In the genomic region with DNA sequence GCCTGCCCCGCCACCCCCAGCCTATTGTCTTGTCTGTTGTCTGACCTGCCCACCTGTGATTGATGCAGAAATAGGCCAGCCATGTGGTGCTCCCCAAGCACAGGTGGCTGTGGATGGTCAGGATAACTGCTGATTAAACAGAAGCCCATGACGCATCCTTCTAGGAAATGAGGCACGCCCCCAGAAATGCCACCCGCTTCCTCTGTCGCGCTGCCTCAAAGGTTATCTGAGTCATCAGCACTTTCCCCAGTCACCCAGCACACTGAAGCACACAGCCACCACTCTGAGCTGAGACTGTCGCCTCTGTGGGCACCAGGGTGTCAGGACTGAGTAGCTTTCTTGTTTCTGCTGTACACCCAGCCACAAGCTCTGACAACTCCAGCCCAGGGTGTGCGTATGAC, we compare ENCODE assay signal across 8 mouse cellular contexts. TPM values are rescaled to one million over a fixed set of nuclear protein-coding genes. Genes with fewer than 3 reads are reported as not detected.
DNase-seq lines count a peak whose midpoint lies in the region; ATAC-seq and TF ChIP-seq lines count a peak whose summit lies in the region.

No protein-coding gene starts in this region.

- H3K27ac ChIP-seq in heart, embryonic 12.5 days (ENCODE audit: poor library complexity, severe bottlenecking), result peak overlapping the region; percentile 64
- no peak overlapping the region for H3K27ac ChIP-seq in kidney, embryonic 16.5 days (ENCODE audit: low read length)
- H3K27ac ChIP-seq in lung, embryonic 16.5 days (ENCODE audit: low read length), result peak overlapping the region; percentile 54
- H3K27ac ChIP-seq in stomach, embryonic 16.5 days (ENCODE audit: low read length), result no peak overlapping the region; the same call in 1 of the 2 replicates

- no peaks in the 10 kb centered on the region for H3K36me3 ChIP-seq in heart, embryonic 12.5 days
- peaks cover 78% of the 10 kb centered on the region for H3K36me3 ChIP-seq in G1E (replicated peaks)
- H3K36me3 ChIP-seq in kidney, embryonic 16.5 days (ENCODE audit: insufficient read depth, low read length), result no peaks in the 10 kb centered on the region
- H3K36me3 ChIP-seq in lung, embryonic 16.5 days (ENCODE audit: control insufficient read depth, insufficient read depth, low read length), result no peaks in the 10 kb centered on the region
- no peaks in the 10 kb centered on the region for H3K36me3 ChIP-seq in stomach, embryonic 16.5 days (ENCODE audit: control insufficient read depth, insufficient read depth, low read length)

- no peak overlapping the region for H3K4me3 ChIP-seq in heart, embryonic 12.5 days
- peak overlapping the region; percentile 65 for H3K4me3 ChIP-seq in G1E (ENCODE audit: low read depth, low read length)
- no peak overlapping the region for H3K4me3 ChIP-seq in kidney, embryonic 16.5 days (ENCODE audit: low read length)
- H3K4me3 ChIP-seq in lung, embryonic 16.5 days (ENCODE audit: low read length), result no peak overlapping the region
- H3K4me3 ChIP-seq in stomach, embryonic 16.5 days (replicated peaks; ENCODE audit: low read length), result no peak overlapping the region

- peak overlapping the region; percentile 41; the same call in 1 of the 2 replicates for H3K9ac ChIP-seq in heart, embryonic 12.5 days
- no peak overlapping the region for H3K9ac ChIP-seq in kidney, embryonic 16.5 days (replicated peaks; ENCODE audit: low read length)
- no peak overlapping the region for H3K9ac ChIP-seq in lung, embryonic 16.5 days (ENCODE audit: low read length)
- no peak overlapping the region for H3K9ac ChIP-seq in stomach, embryonic 16.5 days (ENCODE audit: low read length)

- no peak for DNase-seq in heart, postnatal 4 days
- peak; percentile 83 for DNase-seq in G1E (ENCODE audit: low spot score)
- peak; percentile 86 for DNase-seq in cerebellum, adult 9-11 months
- DNase-seq in embryo, embryonic 10.5 days (ENCODE audit: low spot score), result no peak

- H3K4me2 ChIP-seq in heart, embryonic 12.5 days, result peak overlapping the region; percentile 14
- no peak overlapping the region for H3K4me2 ChIP-seq in kidney, embryonic 16.5 days (replicated peaks; ENCODE audit: low read depth, low read length)
- H3K4me2 ChIP-seq in lung, embryonic 16.5 days (ENCODE audit: low read depth, low read length), result no peak overlapping the region; the same call in 1 of the 2 replicates
- H3K4me2 ChIP-seq in stomach, embryonic 16.5 days (ENCODE audit: low read depth, low read length), result no peak overlapping the region

- TF ChIP-seq CTCF in G1E (IDR thresholded peaks at IDR 0.05; ENCODE audit: low read depth, low read length), result no peak

- 37% methylated on average over 8 of the region's 8 CpGs for WGBS in heart, embryonic 12.5 days
- 62% methylated on average over 8 of the region's 8 CpGs for WGBS in kidney, embryonic 16.5 days
- WGBS in lung, embryonic 16.5 days, result 40% methylated on average over 8 of the region's 8 CpGs
- 52% methylated on average over 8 of the region's 8 CpGs for WGBS in stomach, embryonic 16.5 days

- ATAC-seq in heart, embryonic 12.5 days (ENCODE audit: insufficient number of reproducible peaks, low FRiP score), result peak; percentile 76
- ATAC-seq in G1E (ENCODE audit: extremely low read depth, insufficient number of reproducible peaks, low FRiP score, poor library complexity, severe bottlenecking), result peak; percentile 57
- ATAC-seq in kidney, embryonic 16.5 days (ENCODE audit: low FRiP score, low TSS enrichment), result peak; percentile 28; the same call in 1 of the 2 replicates
- no peak for ATAC-seq in lung, embryonic 16.5 days (ENCODE audit: low read depth)
- 0 out of 2 replicates have a peak, but pooled peaks have one; percentile 42 for ATAC-seq in stomach, embryonic 16.5 days (ENCODE audit: insufficient read depth, low FRiP score)

- peaks cover 87% of the 10 kb centered on the region for H3K4me1 ChIP-seq in heart, embryonic 12.5 days (replicated peaks)
- H3K4me1 ChIP-seq in G1E (ENCODE audit: insufficient read depth, low read depth, low read length), result peaks cover 100% of the 10 kb centered on the region
- peaks cover 32% of the 10 kb centered on the region for H3K4me1 ChIP-seq in kidney, embryonic 16.5 days (ENCODE audit: insufficient read depth, low read length)
- H3K4me1 ChIP-seq in lung, embryonic 16.5 days (replicated peaks; ENCODE audit: control insufficient read depth, insufficient read depth, low read length), result peaks cover 65% of the 10 kb centered on the region
- peaks cover 51% of the 10 kb centered on the region for H3K4me1 ChIP-seq in stomach, embryonic 16.5 days (ENCODE audit: control insufficient read depth, insufficient read depth, low read length)

- no peaks in the 10 kb centered on the region for H3K9me3 ChIP-seq in heart, embryonic 12.5 days (replicated peaks)
- no peaks in the 10 kb centered on the region for H3K9me3 ChIP-seq in G1E (replicated peaks)
- no peaks in the 10 kb centered on the region for H3K9me3 ChIP-seq in kidney, embryonic 16.5 days (ENCODE audit: low read length)
- no peaks in the 10 kb centered on the region for H3K9me3 ChIP-seq in lung, embryonic 16.5 days (ENCODE audit: control insufficient read depth, low read length)
- no peaks in the 10 kb centered on the region for H3K9me3 ChIP-seq in stomach, embryonic 16.5 days (replicated peaks; ENCODE audit: control insufficient read depth, low read length)

- H3K27me3 ChIP-seq in heart, embryonic 12.5 days (replicated peaks), result no peaks in the 10 kb centered on the region
- no peaks in the 10 kb centered on the region for H3K27me3 ChIP-seq in G1E (ENCODE audit: insufficient read depth, low read length)
- no peaks in the 10 kb centered on the region for H3K27me3 ChIP-seq in kidney, embryonic 16.5 days (ENCODE audit: insufficient read depth, low read length)
- no peaks in the 10 kb centered on the region for H3K27me3 ChIP-seq in lung, embryonic 16.5 days (ENCODE audit: control insufficient read depth, insufficient read depth, low read depth, low read length)
- no peaks in the 10 kb centered on the region for H3K27me3 ChIP-seq in stomach, embryonic 16.5 days (ENCODE audit: control insufficient read depth, insufficient read depth, low read length)

RNA-seq across cellular contexts. Expression of a gene that starts 24.9 kb away (rescaled TPM):
- polyA plus RNA-seq in heart, embryonic 12.5 days (2016; fragmentation: Nextera tagmentation; extraction: Ambion mirVana), result 71.8 and 79.2 TPM in 2 replicates
- 10 to 100 TPM; 24.8 to 26.0 TPM for total RNA-seq in heart, postnatal 4 days (2021)
- total RNA-seq in G1E (2014; fragmentation: Nextera tagmentation) (180 and 210 TPM in 2 replicates), G1E (2017) (95.8 and 98.6 TPM in 2 replicates)
- polyA plus RNA-seq in G1E (2012), result 113 and 162 TPM in 2 replicates
- polyA plus RNA-seq in kidney, embryonic 16.5 days (2015; fragmentation: Nextera tagmentation; extraction: Ambion mirVana), result 72.1 and 75.3 TPM in 2 replicates
- 117 and 122 TPM in 2 replicates for polyA plus RNA-seq in lung, embryonic 16.5 days (2015; fragmentation: Nextera tagmentation; extraction: Ambion mirVana)
- polyA plus RNA-seq in stomach, embryonic 16.5 days (2015; fragmentation: Nextera tagmentation; extraction: Ambion mirVana), result 111 and 122 TPM in 2 replicates

Comparison
In these comparisons a context has a peak if more than half of its experiments do, and no peak if none do; other contexts are left out.
1. H3K27ac ChIP-seq: peak in heart, embryonic 12.5 days (single experiment) and lung, embryonic 16.5 days (single experiment); none in kidney, embryonic 16.5 days (single experiment) and stomach, embryonic 16.5 days (single experiment).
2. DNase-seq: peak in G1E (single experiment) and cerebellum, adult 9-11 months (single experiment); none in heart, postnatal 4 days (single experiment) and embryo, embryonic 10.5 days (single experiment).